Mouse (Mus musculus) spleen, postnatal 14 days (tissue): Measurements from ENCODE around the gene Mrpl53.

Experiments used
- DNase-seq, 2 experiments: peaks; one replicate each; pipeline ENCODE4 v3.0.0; 2021 to 2022; ENCODE audit warnings: low spot score in 2 of 2

Gene Mrpl53

GRCm38 (mm10) chr6:83092416-83093127 is 16.3 kb upstream of the Mrpl53 start:
- DNase-seq = no peak

GRCm38 (mm10) chr6:83095968-83096367 is 12.9 kb upstream of the Mrpl53 start:
- no peak for DNase-seq

GRCm38 (mm10) chr6:83098411-83098810 is 10.4 kb upstream of the Mrpl53 start:
- DNase-seq = no peak

GRCm38 (mm10) chr6:83101316-83101687 is 7.5 kb upstream of the Mrpl53 start, which contains the start of the genes Ccdc142 and Gm42688:
Ccdc142 (plus strand) TSS chr6:83101601.
Gm42688 (plus strand) TSS chr6:83101617.
- peak; percentile 81 to 84 for DNase-seq

GRCm38 (mm10) chr6:83101688-83102556 is 6.9 kb upstream of the Mrpl53 start:
- peak; percentile 52 to 67 for DNase-seq

- no peak for DNase-seq
Observed at GRCm38 (mm10) chr6:83103130-83103650, 5.7 kb upstream of the Mrpl53 start.

GRCm38 (mm10) chr6:83104158-83104557 is 4.7 kb upstream of the Mrpl53 start:
- no peak for DNase-seq

GRCm38 (mm10) chr6:83107566-83108400 is 1.1 kb upstream of the Mrpl53 start:
- DNase-seq = peak; percentile 76 to 85

- no peak for DNase-seq
Observed at GRCm38 (mm10) chr6:83111510-83112136, 2.8 kb downstream of the Mrpl53 start.

- DNase-seq = peak; percentile 91 to 93
Observed at GRCm38 (mm10) chr6:83115011-83115671, 6.3 kb downstream of the Mrpl53 start, which contains the start of gene Mogs. Mogs (plus strand) TSS chr6:83115496.

GRCm38 (mm10) chr6:83115682-83116372 is 7.0 kb downstream of the Mrpl53 start:
- no peak for DNase-seq

- no peak for DNase-seq
Observed at GRCm38 (mm10) chr6:83116373-83117164, 7.7 kb downstream of the Mrpl53 start.

- DNase-seq = no peak
Observed at GRCm38 (mm10) chr6:83117165-83117438, 8.3 kb downstream of the Mrpl53 start.

GRCm38 (mm10) chr6:83117616-83118015 is 8.8 kb downstream of the Mrpl53 start:
- no peak for DNase-seq

GRCm38 (mm10) chr6:83118369-83118768 is 9.5 kb downstream of the Mrpl53 start:
- DNase-seq = no peak

- no peak for DNase-seq
Observed at GRCm38 (mm10) chr6:83118825-83119733, 10.2 kb downstream of the Mrpl53 start.

- DNase-seq = no peak
Observed at GRCm38 (mm10) chr6:83119734-83120051, 10.9 kb downstream of the Mrpl53 start.
